Mouse (Mus musculus) MEL (cell line): ENCODE results near the gene C77080. TPM values are rescaled to one million over a fixed set of nuclear protein-coding genes. Genes with fewer than 3 reads are reported as not detected.

Experiments used
- DNase-seq: peaks from one replicate; pipeline ENCODE4 v3.0.0; 2011; ENCODE audit warnings: low read depth, low spot score
- H3K27ac ChIP-seq: 2 replicates; pipeline ENCODE4 v1.5.1; 2012; ENCODE audit warnings: low read depth, mild to moderate bottlenecking, control low read depth, low read length, moderate library complexity; ENCODE audit not compliant: control insufficient read depth
- H3K27me3 ChIP-seq, 2 experiments: fragments of 150-350 bp in 1 of 2; sonication (generic) in 1 of 2; 2 replicates each; pipeline ENCODE4 v1.6.1; 2012; ENCODE audit warnings: low read length in 2 of 2, mild to moderate bottlenecking in 2 of 2, improper control_type of control experiment in 1 of 2, moderate library complexity in 1 of 2; ENCODE audit not compliant: insufficient read depth in 2 of 2, control insufficient read depth in 1 of 2
- H3K36me3 ChIP-seq, 2 experiments: 2 replicates each; pipeline ENCODE4 v1.6.1; 2012 to 2014; ENCODE audit warnings: low read length in 2 of 2, improper control_type of control experiment in 1 of 2, inconsistent platforms in 1 of 2, mild to moderate bottlenecking in 1 of 2; ENCODE audit not compliant: insufficient read depth in 2 of 2, control insufficient read depth in 1 of 2
- H3K4me1 ChIP-seq, 2 experiments: fragments of 150-350 bp in 1 of 2; sonication (generic) in 1 of 2; 2 replicates each; pipeline ENCODE4 v1.6.1; 2012; ENCODE audit warnings: low read length in 2 of 2, improper control_type of control experiment in 1 of 2, mild to moderate bottlenecking in 1 of 2; ENCODE audit not compliant: insufficient read depth in 2 of 2, control insufficient read depth in 1 of 2
- H3K4me3 ChIP-seq, 2 experiments: fragments of 150-350 bp in 1 of 2; sonication (generic) in 1 of 2; 2 replicates each; pipeline ENCODE4 v1.5.1; 2012; ENCODE audit warnings: low read depth in 2 of 2, low read length in 2 of 2, mild to moderate bottlenecking in 2 of 2, moderate library complexity in 2 of 2, control low read depth in 1 of 2, improper control_type of control experiment in 1 of 2; ENCODE audit not compliant: control insufficient read depth in 1 of 2, insufficient read depth in 1 of 2
- H3K79me2 ChIP-seq: 2 replicates; pipeline ENCODE4 v1.6.1; 2012; ENCODE audit warnings: mild to moderate bottlenecking, low read length, moderate library complexity; ENCODE audit not compliant: control insufficient read depth, poor library complexity, insufficient read depth
- H3K9ac ChIP-seq: 2 replicates; pipeline ENCODE4 v1.6.1; 2012; ENCODE audit warnings: low read depth, mild to moderate bottlenecking, control low read depth, low read length, moderate library complexity; ENCODE audit not compliant: control insufficient read depth, poor library complexity, severe bottlenecking
- H3K9me3 ChIP-seq: fragments of 150-350 bp; sonication (generic); replicated peaks from 2 replicates; pipeline ENCODE4 v1.6.1; 2012; ENCODE audit warnings: mild to moderate bottlenecking, low read length, improper control_type of control experiment, moderate library complexity; ENCODE audit not compliant: insufficient read depth
- CHD1 ChIP-seq: IDR thresholded peaks from 2 replicates; pipeline ENCODE4 v1.6.1; 2012; ENCODE audit warnings: low read depth, mild to moderate bottlenecking, inconsistent platforms, low read length, improper control_type of control experiment
- CHD2 ChIP-seq: IDR thresholded peaks from 2 replicates; pipeline ENCODE4 v1.6.1; 2011; ENCODE audit warnings: low read length, improper control_type of control experiment
- ELF1 ChIP-seq: IDR thresholded peaks from 2 replicates; pipeline ENCODE4 v1.6.1; 2014; ENCODE audit warnings: low read depth, mild to moderate bottlenecking, inconsistent platforms, low read length, improper control_type of control experiment, moderate library complexity
- EP300 ChIP-seq, 2 experiments: IDR thresholded peaks; 2 replicates each; pipeline ENCODE4 v1.6.1; 2011; ENCODE audit warnings: improper control_type of control experiment in 2 of 2, low read length in 2 of 2, low read depth in 1 of 2, mild to moderate bottlenecking in 1 of 2
- ETS1 ChIP-seq: IDR thresholded peaks from 2 replicates; pipeline ENCODE4 v1.6.1; 2012; ENCODE audit warnings: low read depth, mild to moderate bottlenecking, inconsistent platforms, low read length, improper control_type of control experiment, moderate library complexity
- GATA1 ChIP-seq: IDR thresholded peaks from 2 replicates; pipeline ENCODE4 v1.6.1; 2011; ENCODE audit warnings: low read depth, low read length, improper control_type of control experiment
- HCFC1 ChIP-seq: IDR thresholded peaks from 2 replicates; pipeline ENCODE4 v1.6.1; 2012; ENCODE audit warnings: low read depth, mild to moderate bottlenecking, inconsistent platforms, low read length, improper control_type of control experiment, moderate library complexity
- KAT2A ChIP-seq: conservative IDR thresholded peaks from 2 replicates; pipeline ENCODE4 v1.6.1; 2012; ENCODE audit warnings: low read depth, low read length, improper control_type of control experiment, inconsistent platforms
- MAFK ChIP-seq: IDR thresholded peaks from 2 replicates; pipeline ENCODE4 v1.6.1; 2011; ENCODE audit warnings: low read depth, mild to moderate bottlenecking, low read length, improper control_type of control experiment, borderline replicate concordance
- MAZ ChIP-seq: IDR thresholded peaks from 2 replicates; pipeline ENCODE4 v1.6.1; 2012; ENCODE audit warnings: low read depth, mild to moderate bottlenecking, inconsistent platforms, low read length, improper control_type of control experiment
- MEF2A ChIP-seq: IDR thresholded peaks from 2 replicates; pipeline ENCODE4 v1.6.1; 2014; ENCODE audit warnings: low read depth, mild to moderate bottlenecking, inconsistent platforms, low read length, improper control_type of control experiment; ENCODE audit not compliant: poor library complexity, insufficient replicate concordance, severe bottlenecking; ENCODE audit errors: extremely low read depth
- MXI1 ChIP-seq: IDR thresholded peaks from 2 replicates; pipeline ENCODE4 v1.6.1; 2011; ENCODE audit warnings: mild to moderate bottlenecking, low read depth, low read length, improper control_type of control experiment
- NRF1 ChIP-seq: IDR thresholded peaks from 2 replicates; pipeline ENCODE4 v1.6.1; 2014; ENCODE audit warnings: low read depth, mild to moderate bottlenecking, inconsistent platforms, low read length, improper control_type of control experiment, moderate library complexity; ENCODE audit not compliant: poor library complexity, insufficient read depth, severe bottlenecking
- POLR2A ChIP-seq, 2 experiments: IDR thresholded peaks; 2 replicates each; pipeline ENCODE4 v1.6.1; 2011 to 2012; ENCODE audit warnings: low read length in 2 of 2, mild to moderate bottlenecking in 2 of 2, control low read depth in 1 of 2, improper control_type of control experiment in 1 of 2, low read depth in 1 of 2, moderate library complexity in 1 of 2; ENCODE audit not compliant: control insufficient read depth in 1 of 2, insufficient read depth in 1 of 2, poor library complexity in 1 of 2
- RAD21 ChIP-seq: IDR thresholded peaks from 2 replicates; pipeline ENCODE4 v1.6.1; 2011; ENCODE audit warnings: mild to moderate bottlenecking, low read depth, low read length, improper control_type of control experiment
- SIN3A ChIP-seq: IDR thresholded peaks from 2 replicates; pipeline ENCODE4 v1.6.1; 2012; ENCODE audit warnings: low read length, improper control_type of control experiment, inconsistent platforms
- SMC3 ChIP-seq: IDR thresholded peaks from 2 replicates; pipeline ENCODE4 v1.6.1; 2011; ENCODE audit warnings: low read depth, low read length, improper control_type of control experiment
- TAL1 ChIP-seq: IDR thresholded peaks from 2 replicates; pipeline ENCODE4 v1.6.1; 2012; ENCODE audit warnings: mild to moderate bottlenecking, inconsistent platforms, low read length, moderate library complexity, mixed read lengths
- TBP ChIP-seq: IDR thresholded peaks from 2 replicates; pipeline ENCODE4 v1.8.0; 2011; ENCODE audit warnings: low read depth, low read length, improper control_type of control experiment
- TCF12 ChIP-seq: IDR thresholded peaks from 2 replicates; pipeline ENCODE4 v1.6.1; 2014; ENCODE audit warnings: low read depth, mild to moderate bottlenecking, inconsistent platforms, low read length, improper control_type of control experiment, moderate library complexity
- USF1 ChIP-seq: IDR thresholded peaks from 2 replicates; pipeline ENCODE4 v1.6.1; 2014; ENCODE audit warnings: low read depth, mild to moderate bottlenecking, inconsistent platforms, low read length, improper control_type of control experiment, moderate library complexity
- USF2 ChIP-seq, 2 experiments: IDR thresholded peaks; 2 replicates each; pipeline ENCODE4 v1.6.1; 2011 to 2012; ENCODE audit warnings: improper control_type of control experiment in 2 of 2, low read length in 2 of 2, borderline replicate concordance in 1 of 2, inconsistent platforms in 1 of 2, low read depth in 1 of 2, mild to moderate bottlenecking in 1 of 2; ENCODE audit not compliant: insufficient read depth in 1 of 2
- ZNF384 ChIP-seq: IDR thresholded peaks from 2 replicates; pipeline ENCODE4 v1.6.1; 2012; ENCODE audit warnings: low read depth, mild to moderate bottlenecking, inconsistent platforms, low read length, improper control_type of control experiment
- polyA plus RNA-seq, 2 experiments: library from polyadenylated mRNA; stranded (reverse) in 1 of 2; unstranded in 1 of 2; fragments of >175 nt in 1 of 2; fragments of >200 nt in 1 of 2; gene quantifications; 2 replicates each; pipeline versions ENCODE4 v1.2.1 to v1.2.4; 2012; ENCODE audit warnings: low replicate concordance in 2 of 2, low read depth in 1 of 2; ENCODE audit not compliant: insufficient read length in 2 of 2, insufficient read depth in 1 of 2, missing spikeins in 1 of 2
- total RNA-seq: library from RNA; depleted of rRNA; stranded (reverse); fragments of 300-350 nt; gene quantifications from 2 replicates; pipeline ENCODE4 v1.2.3, GENCODE M21; 2012

Gene C77080
- total and polyA plus RNA-seq, 3 experiments, result 0.92 to 6.9 TPM; not detected in 1

- H3K4me1 ChIP-seq, result peaks cover 16 to 28% of the 10 kb centered on the region in 2 experiments
- TF ChIP-seq USF1, result no peak
- TF ChIP-seq RAD21, result no peak
- TF ChIP-seq, all 39 proteins: peak for 0
- Histone ChIP-seq H3K27me3 (no peaks in the 10 kb centered on the region), H3K4me3 (no peak overlapping the region), H3K9ac (no peak overlapping the region), H3K9me3 (no peaks in the 10 kb centered on the region), H3K79me2 (no peaks in the 10 kb centered on the region), H3K27ac (no peak overlapping the region), H3K36me3 (peaks cover 0 to 25% of the 10 kb centered on the region in 2 experiments; a peak in 2 of 4 replicates)
- no peak for DNase-seq
Measured at GRCm38 (mm10) chr4:129237843-129238441, 23.3 kb downstream of the C77080 start.

- no peaks in the 10 kb centered on the region for H3K9me3 ChIP-seq
- H3K36me3 ChIP-seq, result peaks cover 0 to 35% of the 10 kb centered on the region in 2 experiments; a peak in 2 of 4 replicates
- H3K4me1 ChIP-seq, result peaks cover 23 to 42% of the 10 kb centered on the region in 2 experiments
- H3K9ac ChIP-seq, result no peak overlapping the region
- H3K4me3 ChIP-seq, result no peak overlapping the region
- no peaks in the 10 kb centered on the region for H3K79me2 ChIP-seq
- no peaks in the 10 kb centered on the region for H3K27me3 ChIP-seq
- DNase-seq, result peak; percentile 41
- H3K27ac ChIP-seq, result peak overlapping the region; percentile 7; the same call in 1 of the 2 replicates
- TF ChIP-seq MAFK (no peak), TBP (peak; percentile 92)
Measured at GRCm38 (mm10) chr4:129236236-129236813, 24.9 kb downstream of the C77080 start.

GRCm38 (mm10) chr4:129235147-129235546 is 26.1 kb downstream of the C77080 start:
- no peak overlapping the region for H3K4me3 ChIP-seq
- peaks cover 0 to 36% of the 10 kb centered on the region in 2 experiments; a peak in 2 of 4 replicates for H3K36me3 ChIP-seq
- H3K9ac ChIP-seq, result no peak overlapping the region
- H3K4me1 ChIP-seq, result peaks cover 25 to 50% of the 10 kb centered on the region in 2 experiments
- H3K27me3 ChIP-seq, result no peaks in the 10 kb centered on the region
- H3K79me2 ChIP-seq, result no peaks in the 10 kb centered on the region
- no peaks in the 10 kb centered on the region for H3K9me3 ChIP-seq
- DNase-seq, result peak; percentile 79
- H3K27ac ChIP-seq, result peak overlapping the region; percentile 81
- TF ChIP-seq SIN3A (peak; percentile 68), TAL1 (peak; percentile 85), SMC3 (no peak), MXI1 (0 out of 2 replicates have a peak, but pooled peaks have one; percentile 10), USF2 (IDR thresholded peaks at IDR 0.05; ENCODE audit: borderline replicate concordance in 1 of 2, insufficient read depth in 1 of 2, low read depth in 1 of 2, low read length in 2 of 2) (no peak), ZNF384 (peak; percentile 96), POLR2A (IDR thresholded peaks at IDR 0.05; ENCODE audit: control insufficient read depth in 1 of 2, insufficient read depth in 1 of 2, low read depth in 1 of 2, low read length in 2 of 2, poor library complexity in 1 of 2) (no peak), KAT2A (no peak), MEF2A (no peak), ELF1 (no peak), EP300 (IDR thresholded peaks at IDR 0.05; ENCODE audit: low read depth in 1 of 2, low read length in 2 of 2) (peak; percentile 94 to 96), TCF12 (peak; percentile 99), USF1 (0 out of 2 replicates have a peak, but pooled peaks have one; percentile 19), CHD1 (no peak), HCFC1 (peak; percentile 16; the same call in 1 of the 2 replicates), ETS1 (peak; percentile 90), NRF1 (0 out of 2 replicates have a peak, but pooled peaks have one; percentile 4), TBP (no peak), MAZ (peak; percentile 63; the same call in 1 of the 2 replicates), CHD2 (no peak; the same call in 1 of the 2 replicates), GATA1 (peak; percentile 99)
